Mouse (Mus musculus) MEL-GATA-1-ER (cell line): ENCODE measurements around the gene Hcar2.
A peak's percentile ranks its signal among the peaks of the same experiment; 100 is the strongest.

Experiments
- DNase-seq: peaks from one replicate; pipeline ENCODE4 v3.0.0-alpha.2; 2012; ENCODE audit warnings: low read depth; ENCODE audit errors: extremely low read depth

Hcar2 gene

GRCm38 (mm10) chr5:123865365-123865764, at the start of gene Hcar2:
Gene Hcar2, minus strand, starts transcription at chr5:123865499.
- DNase-seq, result no peak

GRCm38 (mm10) chr5:123914852-123915251, 49.6 kb upstream of the Hcar2 start:
- DNase-seq, result no peak

- DNase-seq, result peak; percentile 23
Observed at GRCm38 (mm10) chr5:123907631-123907977, 42.3 kb upstream of the Hcar2 start.

- peak; percentile 80 for DNase-seq
Observed at GRCm38 (mm10) chr5:123906976-123907630, 41.8 kb upstream of the Hcar2 start, which contains the start of gene Denr. Gene Denr, plus strand, starts transcription at chr5:123907175.

GRCm38 (mm10) chr5:123906146-123906975, 41.1 kb upstream of the Hcar2 start:
- no peak for DNase-seq

GRCm38 (mm10) chr5:123904059-123904672, 38.9 kb upstream of the Hcar2 start:
- DNase-seq, result peak; percentile 45

- peak; percentile 51 for DNase-seq
Observed at GRCm38 (mm10) chr5:123897352-123897751, 32.1 kb upstream of the Hcar2 start.

- no peak for DNase-seq
Observed at GRCm38 (mm10) chr5:123896395-123896794, 31.1 kb upstream of the Hcar2 start.

GRCm38 (mm10) chr5:123893520-123893919, 28.2 kb upstream of the Hcar2 start:
- DNase-seq, result no peak

GRCm38 (mm10) chr5:123891669-123892068, 26.4 kb upstream of the Hcar2 start:
- peak; percentile 80 for DNase-seq

GRCm38 (mm10) chr5:123890987-123891386, 25.7 kb upstream of the Hcar2 start:
- DNase-seq, result no peak

- DNase-seq, result no peak
Observed at GRCm38 (mm10) chr5:123890312-123890711, 25.0 kb upstream of the Hcar2 start.

- no peak for DNase-seq
Observed at GRCm38 (mm10) chr5:123886365-123886764, 21.1 kb upstream of the Hcar2 start.

GRCm38 (mm10) chr5:123884332-123884731, 19.0 kb upstream of the Hcar2 start:
- DNase-seq, result peak; percentile 78

- DNase-seq, result no peak
Observed at GRCm38 (mm10) chr5:123883891-123884290, 18.6 kb upstream of the Hcar2 start.

- no peak for DNase-seq
Observed at GRCm38 (mm10) chr5:123880778-123881177, 15.5 kb upstream of the Hcar2 start.

GRCm38 (mm10) chr5:123879928-123880327, 14.6 kb upstream of the Hcar2 start, which contains the start of gene Hcar1:
Gene Hcar1, minus strand, starts transcription at chr5:123880020.
- no peak for DNase-seq

- DNase-seq, result no peak
Observed at GRCm38 (mm10) chr5:123878056-123878455, 12.8 kb upstream of the Hcar2 start.

- no peak for DNase-seq
Observed at GRCm38 (mm10) chr5:123874177-123874576, 8.9 kb upstream of the Hcar2 start.

- DNase-seq, result no peak
Observed at GRCm38 (mm10) chr5:123869615-123870014, 4.3 kb upstream of the Hcar2 start.

GRCm38 (mm10) chr5:123866457-123866856, 1.2 kb upstream of the Hcar2 start:
- DNase-seq, result no peak

GRCm38 (mm10) chr5:123863934-123864333, 1.4 kb downstream of the Hcar2 start:
- DNase-seq, result no peak
